In genomic region chr13:98687931-98688330, GRCm38 (mm10) we compare ENCODE assay signal across 18 mouse cellular contexts. TPM values are rescaled to one million over a fixed set of nuclear protein-coding genes. Genes with fewer than 3 reads are reported as not detected.
DNase-seq lines count a peak whose midpoint lies in the region; ATAC-seq and TF ChIP-seq lines count a peak whose summit lies in the region.
"Had no signal": no experiment of that assay in that cellular context is flagged by ENCODE, and none has a peak within 500 bp of the region (broad histone marks: within the 10 kb centered on the region; RNA-seq: fewer than 3 reads in every experiment).

No protein-coding gene starts in this region.

- no peaks in the 10 kb centered on the region for H3K36me3 ChIP-seq in forebrain, postnatal 0 days (ENCODE audit: insufficient read depth)
- H3K36me3 ChIP-seq in forebrain, embryonic 11.5 days (ENCODE audit: control insufficient read depth, insufficient read depth, low read length), result no peaks in the 10 kb centered on the region
- no peaks in the 10 kb centered on the region for H3K36me3 ChIP-seq in midbrain, embryonic 14.5 days (ENCODE audit: control insufficient read depth, insufficient read depth, low read length)
- H3K36me3 ChIP-seq: embryonic facial prominence, embryonic 10.5 days; limb, embryonic 12.5 days had no signal

- no peak overlapping the region for H3K27ac ChIP-seq in forebrain, postnatal 0 days (ENCODE audit: low read depth, low read length)
- no peak overlapping the region for H3K27ac ChIP-seq in forebrain, embryonic 11.5 days (ENCODE audit: low read depth, low read length)
- no peak overlapping the region for H3K27ac ChIP-seq in midbrain, embryonic 14.5 days (replicated peaks; ENCODE audit: low read depth, low read length)
- H3K27ac ChIP-seq: embryonic facial prominence, embryonic 10.5 days; forebrain, embryonic 13.5 days; limb, embryonic 12.5 days had no signal

- no peaks in the 10 kb centered on the region for H3K4me1 ChIP-seq in forebrain, postnatal 0 days (ENCODE audit: insufficient read depth)
- H3K4me1 ChIP-seq in forebrain, embryonic 11.5 days (replicated peaks; ENCODE audit: control insufficient read depth, insufficient read depth, low read length), result no peaks in the 10 kb centered on the region
- H3K4me1 ChIP-seq in midbrain, embryonic 14.5 days (ENCODE audit: control insufficient read depth, insufficient read depth, low read length), result peaks cover 7% of the 10 kb centered on the region

- no peak for TF ChIP-seq CTCF in forebrain, postnatal 0 days (IDR thresholded peaks at IDR 0.05; ENCODE audit: low read depth)

- peak; percentile 65 for ATAC-seq in forebrain, postnatal 0 days
- no peak for ATAC-seq in forebrain, embryonic 11.5 days (replicated peaks; ENCODE audit: low FRiP score)
- ATAC-seq in midbrain, embryonic 14.5 days (ENCODE audit: low FRiP score, low TSS enrichment), result no peak
- ATAC-seq: forebrain, embryonic 13.5 days had no signal

- H3K4me3 ChIP-seq in forebrain, postnatal 0 days (ENCODE audit: low read depth, low read length), result no peak overlapping the region
- no peak overlapping the region for H3K4me3 ChIP-seq in forebrain, embryonic 11.5 days (ENCODE audit: low read depth, low read length)
- H3K4me3 ChIP-seq in midbrain, embryonic 14.5 days (replicated peaks; ENCODE audit: low read depth, low read length), result no peak overlapping the region
- H3K4me3 ChIP-seq: embryonic facial prominence, embryonic 10.5 days; forebrain, embryonic 13.5 days; limb, embryonic 12.5 days had no signal

- 57% methylated on average over 9 of the region's 9 CpGs for WGBS in forebrain, postnatal 0 days
- 77% methylated on average over 9 of the region's 9 CpGs for WGBS in forebrain, embryonic 11.5 days
- 31% methylated on average over 9 of the region's 9 CpGs for WGBS in midbrain, embryonic 14.5 days

- no peaks in the 10 kb centered on the region for H3K9me3 ChIP-seq in forebrain, postnatal 0 days (ENCODE audit: low read length)
- H3K9me3 ChIP-seq in forebrain, embryonic 11.5 days (ENCODE audit: control insufficient read depth, low read length), result no peaks in the 10 kb centered on the region
- no peaks in the 10 kb centered on the region for H3K9me3 ChIP-seq in midbrain, embryonic 14.5 days (ENCODE audit: control insufficient read depth, low read length)
- H3K9me3 ChIP-seq: embryonic facial prominence, embryonic 10.5 days; forebrain, embryonic 13.5 days; limb, embryonic 12.5 days had no signal

- no peaks in the 10 kb centered on the region for H3K27me3 ChIP-seq in forebrain, postnatal 0 days (ENCODE audit: insufficient read depth, low read length)
- no peaks in the 10 kb centered on the region for H3K27me3 ChIP-seq in forebrain, embryonic 11.5 days (ENCODE audit: control insufficient read depth, insufficient read depth, low read length)
- 0 out of 2 replicates have a peak, but pooled peaks cover 5% of the 10 kb centered on the region for H3K27me3 ChIP-seq in midbrain, embryonic 14.5 days (ENCODE audit: control insufficient read depth, insufficient read depth, low read length)
- H3K27me3 ChIP-seq: forebrain, embryonic 13.5 days had no signal

- no peak overlapping the region for H3K9ac ChIP-seq in forebrain, postnatal 0 days
- no peak overlapping the region for H3K9ac ChIP-seq in forebrain, embryonic 11.5 days (ENCODE audit: low read length)
- H3K9ac ChIP-seq in midbrain, embryonic 14.5 days (replicated peaks; ENCODE audit: low read length), result no peak overlapping the region
- H3K9ac ChIP-seq: forebrain, embryonic 13.5 days; limb, embryonic 12.5 days; lung, embryonic 14.5 days had no signal

- DNase-seq in forebrain, postnatal 0 days, result peak; percentile 28
- no peak for DNase-seq in forebrain, embryonic 11.5 days (ENCODE audit: low spot score)
- peak; percentile 23 for DNase-seq in right cerebral cortex, adult 18-20 months
- no peak for DNase-seq in right cerebral cortex, postnatal 4 days
- peak; percentile 58 for DNase-seq in midbrain, embryonic 14.5 days
- peak; percentile 32 for DNase-seq in telencephalon, adult 2 months (ENCODE audit: low read depth, low spot score)
- DNase-seq in c-Kit-positive CD71-positive TER-119-positive erythroid progenitor cells, embryonic 14.5 days (ENCODE audit: low spot score), result no peak
- no peak for DNase-seq in heart, adult 9 months (ENCODE audit: low spot score in 2 of 2)
- DNase-seq: cerebellum, adult 11 months; heart, postnatal 4 days; kidney, postnatal 10 days; lung, embryonic 14.5 days; thymus, adult 18-20 months had no signal

- H3K4me2 ChIP-seq in forebrain, postnatal 0 days (ENCODE audit: low read depth), result no peak overlapping the region
- H3K4me2 ChIP-seq in forebrain, embryonic 11.5 days (ENCODE audit: low read depth, low read length, severe bottlenecking), result no peak overlapping the region
- H3K4me2 ChIP-seq in midbrain, embryonic 14.5 days (ENCODE audit: low read length), result no peak overlapping the region
- H3K4me2 ChIP-seq: forebrain, embryonic 13.5 days; limb, embryonic 12.5 days; lung, embryonic 14.5 days had no signal

RNA-seq across cellular contexts. Expression of gene Tmem171, which starts 6.7 kb away (rescaled TPM):
- total RNA-seq in forebrain, postnatal 0 days (2014; rRNA removed), result not detected in 2 replicates
- 0.28 TPM in 1 of 2 replicates, not detected in the other for polyA plus RNA-seq in forebrain, postnatal 0 days (2015; fragmentation: Nextera tagmentation; extraction: Ambion mirVana)
- not detected in 2 replicates for polyA plus RNA-seq in forebrain, embryonic 11.5 days (2014; fragmentation: Nextera tagmentation; extraction: Ambion mirVana)
- not detected in 2 replicates for polyA plus RNA-seq in midbrain, embryonic 14.5 days (2014; fragmentation: Nextera tagmentation; extraction: Ambion mirVana)
- total RNA-seq: MEL had no signal
- polyA plus RNA-seq: embryonic facial prominence, embryonic 10.5 days; forebrain, embryonic 13.5 days had no signal

RNA-seq across cellular contexts. Expression of gene Tmem174, which starts 50.7 kb away (rescaled TPM):
- 0.10 TPM in 1 of 2 replicates, not detected in the other for total RNA-seq in forebrain, postnatal 0 days (2014; rRNA removed)
- polyA plus RNA-seq in forebrain, postnatal 0 days (2015; fragmentation: Nextera tagmentation; extraction: Ambion mirVana), result not detected in 2 replicates
- not detected in 2 replicates for polyA plus RNA-seq in forebrain, embryonic 11.5 days (2014; fragmentation: Nextera tagmentation; extraction: Ambion mirVana)
- polyA plus RNA-seq in midbrain, embryonic 14.5 days (2014; fragmentation: Nextera tagmentation; extraction: Ambion mirVana), result not detected in 2 replicates
- total RNA-seq: heart, postnatal 4 days; MEL had no signal
- polyA plus RNA-seq: embryonic facial prominence, embryonic 10.5 days; forebrain, embryonic 13.5 days; gonadal fat pad, adult 2 months; limb, embryonic 12.5 days had no signal

Comparison
In these comparisons a context has a peak if more than half of its experiments do, and no peak if none do; other contexts are left out.
1. DNase-seq: peak in forebrain, postnatal 0 days (single experiment), right cerebral cortex, adult 18-20 months (single experiment), midbrain, embryonic 14.5 days (single experiment) and telencephalon, adult 2 months (single experiment); none in forebrain, embryonic 11.5 days (single experiment), right cerebral cortex, postnatal 4 days (single experiment), c-Kit-positive CD71-positive TER-119-positive erythroid progenitor cells, embryonic 14.5 days (single experiment) and heart, adult 9 months (0 of 2).